Mouse (Mus musculus): ENCODE data around the gene Gm27021. TPM values are rescaled to one million over a fixed set of nuclear protein-coding genes. Genes with fewer than 3 reads are reported as not detected.
A peak's percentile ranks its signal among the peaks of the same experiment; 100 is the strongest.

Gene Gm27021
- total and polyA plus RNA-seq, 2 experiments from 2014 or later = 7.0 to 10.9 TPM

- Histone ChIP-seq H3K9ac (replicated peaks; ENCODE audit: low read length) (no peak overlapping the region), H3K4me2 (ENCODE audit: low read depth, low read length) (no peak overlapping the region), H3K4me1 (ENCODE audit: insufficient read depth, low read length) (no peaks in the 10 kb centered on the region), H3K27ac (no peak overlapping the region), H3K4me3 (ENCODE audit: low read length) (no peak overlapping the region), H3K36me3 (ENCODE audit: insufficient read depth, low read length) (no peaks in the 10 kb centered on the region), H3K9me3 (ENCODE audit: low read length) (no peaks in the 10 kb centered on the region), H3K27me3 (ENCODE audit: insufficient read depth, low read length) (no peaks in the 10 kb centered on the region)
- DNase-seq (ENCODE audit: low spot score) = no peak
- ATAC-seq = no peak
- TF ChIP-seq CTCF (IDR thresholded peaks at IDR 0.05; ENCODE audit: low read depth) = no peak
- WGBS = 87% methylated on average over 5 of the region's 5 CpGs
Measured at GRCm38 (mm10) chr8:120686576-120686975, 18.7 kb upstream of the Gm27021 start.

GRCm38 (mm10) chr8:120686051-120686450 is 18.2 kb upstream of the Gm27021 start:
- no peaks in the 10 kb centered on the region for H3K36me3 ChIP-seq (ENCODE audit: insufficient read depth, low read length)
- no peak for TF ChIP-seq CTCF (IDR thresholded peaks at IDR 0.05; ENCODE audit: low read depth)
- no peak overlapping the region for H3K27ac ChIP-seq
- ATAC-seq (no peak), DNase-seq (ENCODE audit: low spot score) (no peak)
- no peak overlapping the region for H3K9ac ChIP-seq (replicated peaks; ENCODE audit: low read length)
- no peaks in the 10 kb centered on the region for H3K27me3 ChIP-seq (ENCODE audit: insufficient read depth, low read length)
- 84% methylated on average over 13 of the region's 13 CpGs for WGBS
- no peak overlapping the region for H3K4me3 ChIP-seq (ENCODE audit: low read length)
- no peaks in the 10 kb centered on the region for H3K4me1 ChIP-seq (ENCODE audit: insufficient read depth, low read length)
- H3K4me2 ChIP-seq (ENCODE audit: low read depth, low read length) = no peak overlapping the region
- no peaks in the 10 kb centered on the region for H3K9me3 ChIP-seq (ENCODE audit: low read length)

DNA sequence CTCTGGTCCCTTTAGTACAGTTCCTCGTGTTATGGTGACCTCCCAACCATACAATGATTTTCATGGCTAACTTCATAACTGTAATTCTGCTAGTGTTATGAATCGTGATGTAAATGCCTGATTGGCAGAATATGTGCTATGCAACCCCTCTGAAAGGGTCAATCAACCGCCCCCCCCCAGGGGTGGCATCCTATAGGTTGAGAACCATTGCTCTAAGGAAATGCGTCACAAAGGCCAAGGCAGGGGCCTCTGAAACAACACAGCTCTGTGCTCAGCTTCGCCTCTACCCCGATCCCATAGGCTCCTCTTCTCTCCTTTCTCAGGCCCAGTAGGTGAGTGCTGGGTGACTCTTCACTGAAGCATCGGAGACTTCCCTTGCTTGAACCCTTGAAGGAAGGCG is 17.7 kb upstream of the Gm27021 start:
- H3K27ac ChIP-seq = no peak overlapping the region; the same call in 1 of the 2 replicates
- H3K4me1 ChIP-seq (ENCODE audit: insufficient read depth, low read length) = no peaks in the 10 kb centered on the region
- no peaks in the 10 kb centered on the region for H3K36me3 ChIP-seq (ENCODE audit: insufficient read depth, low read length)
- no peaks in the 10 kb centered on the region for H3K9me3 ChIP-seq (ENCODE audit: low read length)
- ATAC-seq (no peak), DNase-seq (ENCODE audit: low spot score) (no peak)
- H3K27me3 ChIP-seq (ENCODE audit: insufficient read depth, low read length) = no peaks in the 10 kb centered on the region
- H3K9ac ChIP-seq (replicated peaks; ENCODE audit: low read length) = no peak overlapping the region
- 82% methylated on average over 8 of the region's 8 CpGs for WGBS
- no peak overlapping the region for H3K4me3 ChIP-seq (ENCODE audit: low read length)
- H3K4me2 ChIP-seq (ENCODE audit: low read depth, low read length) = no peak overlapping the region
- no peak for TF ChIP-seq CTCF (IDR thresholded peaks at IDR 0.05; ENCODE audit: low read depth)

DNA sequence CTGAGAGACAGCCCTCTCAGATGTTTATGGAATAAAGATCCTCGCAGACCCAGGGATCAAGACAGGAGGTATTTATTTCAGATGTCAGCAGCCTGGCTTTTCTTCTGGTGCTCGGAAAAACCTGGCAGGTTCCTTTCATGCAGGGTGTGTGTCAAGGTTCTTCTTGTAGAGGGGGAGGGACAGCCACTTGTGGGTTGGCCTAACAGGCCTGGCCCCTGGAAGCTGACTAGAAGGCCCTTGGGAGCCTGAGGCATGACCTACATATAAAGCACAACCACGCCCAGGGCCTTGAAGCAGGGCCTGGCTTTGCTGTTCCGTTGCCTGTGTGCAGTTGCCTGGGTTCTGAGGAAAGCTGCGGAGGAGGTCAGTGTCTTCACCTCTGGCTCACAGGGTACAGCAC is 17.2 kb upstream of the Gm27021 start:
- Histone ChIP-seq H3K4me1 (ENCODE audit: insufficient read depth, low read length) (no peaks in the 10 kb centered on the region), H3K9me3 (ENCODE audit: low read length) (no peaks in the 10 kb centered on the region), H3K36me3 (ENCODE audit: insufficient read depth, low read length) (no peaks in the 10 kb centered on the region), H3K27ac (no peak overlapping the region; the same call in 1 of the 2 replicates), H3K4me3 (ENCODE audit: low read length) (no peak overlapping the region), H3K4me2 (ENCODE audit: low read depth, low read length) (no peak overlapping the region), H3K27me3 (ENCODE audit: insufficient read depth, low read length) (no peaks in the 10 kb centered on the region), H3K9ac (replicated peaks; ENCODE audit: low read length) (no peak overlapping the region)
- TF ChIP-seq CTCF (IDR thresholded peaks at IDR 0.05; ENCODE audit: low read depth) = no peak
- ATAC-seq (no peak), DNase-seq (ENCODE audit: low spot score) (no peak)
- WGBS = 71% methylated on average over 5 of the region's 5 CpGs

DNA sequence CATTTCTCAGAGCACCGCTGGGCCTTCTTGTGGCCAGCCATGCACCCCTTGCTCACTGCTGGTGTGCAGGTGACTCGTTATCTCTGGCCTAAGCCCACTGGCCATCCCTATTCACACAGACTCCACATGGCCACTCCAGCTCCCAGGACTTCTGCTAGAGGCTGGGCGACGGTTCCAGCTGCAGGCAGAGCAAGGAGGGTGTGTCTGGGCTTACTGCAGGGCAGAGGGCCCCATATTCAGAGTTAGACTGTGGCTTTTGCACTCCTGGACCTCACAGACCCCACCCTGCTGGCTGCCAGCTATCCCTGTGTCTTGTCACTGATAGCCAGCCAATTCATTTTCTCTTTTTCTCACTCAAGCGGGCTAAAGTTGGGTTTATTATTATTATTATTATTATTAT is 16.2 kb upstream of the Gm27021 start:
- Histone ChIP-seq H3K4me2 (ENCODE audit: low read depth, low read length) (no peak overlapping the region), H3K4me1 (ENCODE audit: insufficient read depth, low read length) (no peaks in the 10 kb centered on the region), H3K27me3 (ENCODE audit: insufficient read depth, low read length) (no peaks in the 10 kb centered on the region), H3K9ac (replicated peaks; ENCODE audit: low read length) (no peak overlapping the region), H3K36me3 (ENCODE audit: insufficient read depth, low read length) (no peaks in the 10 kb centered on the region), H3K9me3 (ENCODE audit: low read length) (no peaks in the 10 kb centered on the region), H3K27ac (no peak overlapping the region), H3K4me3 (ENCODE audit: low read length) (no peak overlapping the region)
- no peak for TF ChIP-seq CTCF (IDR thresholded peaks at IDR 0.05; ENCODE audit: low read depth)
- WGBS = 70% methylated on average over 5 of the region's 5 CpGs
- DNase-seq (ENCODE audit: low spot score) (no peak), ATAC-seq (no peak)

GRCm38 (mm10) chr8:120683602-120684001 is 15.7 kb upstream of the Gm27021 start:
- Histone ChIP-seq H3K4me3 (ENCODE audit: low read length) (no peak overlapping the region), H3K36me3 (ENCODE audit: insufficient read depth, low read length) (no peaks in the 10 kb centered on the region), H3K9ac (replicated peaks; ENCODE audit: low read length) (no peak overlapping the region), H3K9me3 (ENCODE audit: low read length) (no peaks in the 10 kb centered on the region), H3K4me1 (ENCODE audit: insufficient read depth, low read length) (no peaks in the 10 kb centered on the region), H3K4me2 (ENCODE audit: low read depth, low read length) (no peak overlapping the region), H3K27ac (no peak overlapping the region), H3K27me3 (ENCODE audit: insufficient read depth, low read length) (no peaks in the 10 kb centered on the region)
- peak; percentile 78 for TF ChIP-seq CTCF (IDR thresholded peaks at IDR 0.05; ENCODE audit: low read depth)
- 15% methylated on average over 10 of the region's 10 CpGs for WGBS
- ATAC-seq (0 out of 2 replicates have a peak, but pooled peaks have one; percentile 47), DNase-seq (ENCODE audit: low spot score) (peak; percentile 69)

DNA sequence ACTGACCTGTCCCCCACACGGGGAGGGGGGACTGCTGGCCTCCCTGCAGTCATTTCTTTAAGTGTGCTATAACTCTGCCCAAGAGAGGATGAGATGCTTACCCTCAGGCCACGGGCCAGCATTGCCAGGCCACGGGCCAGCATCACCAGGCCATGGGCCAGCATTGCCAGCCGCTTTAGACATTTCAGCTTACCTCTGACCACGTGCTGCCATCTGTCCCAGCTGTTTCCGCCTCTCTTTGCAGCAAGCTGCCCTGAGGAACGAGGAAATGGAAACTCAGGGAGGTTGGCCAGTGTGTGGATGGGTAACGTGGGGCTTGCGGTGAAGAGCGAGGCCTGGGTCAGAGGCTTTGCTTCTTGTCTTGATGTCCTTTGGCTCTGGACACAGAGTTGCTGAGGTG is 13.2 kb upstream of the Gm27021 start:
- no peak for TF ChIP-seq CTCF (IDR thresholded peaks at IDR 0.05; ENCODE audit: low read depth)
- 68% methylated on average over 10 of the region's 10 CpGs for WGBS
- no peak overlapping the region for H3K4me3 ChIP-seq (ENCODE audit: low read length)
- no peaks in the 10 kb centered on the region for H3K36me3 ChIP-seq (ENCODE audit: insufficient read depth, low read length)
- H3K9ac ChIP-seq (replicated peaks; ENCODE audit: low read length) = no peak overlapping the region
- H3K27ac ChIP-seq = no peak overlapping the region
- no peak overlapping the region for H3K4me2 ChIP-seq (ENCODE audit: low read depth, low read length)
- no peaks in the 10 kb centered on the region for H3K9me3 ChIP-seq (ENCODE audit: low read length)
- no peaks in the 10 kb centered on the region for H3K27me3 ChIP-seq (ENCODE audit: insufficient read depth, low read length)
- DNase-seq (ENCODE audit: low spot score) (no peak), ATAC-seq (no peak)
- H3K4me1 ChIP-seq (ENCODE audit: insufficient read depth, low read length) = no peaks in the 10 kb centered on the region
